Mouse (Mus musculus) layer of hippocampus, postnatal 10 days (tissue): ENCODE measurements around the gene Akap13. TPM values are rescaled to one million over a fixed set of nuclear protein-coding genes. Genes with fewer than 3 reads are reported as not detected.

ENCODE experiments used
- DNase-seq, 2 experiments: peaks; one replicate each; pipeline ENCODE4 v3.0.0; 2021; ENCODE audit warnings: low spot score in 2 of 2
- total RNA-seq, 2 experiments: library from RNA; stranded (reverse); gene quantifications; 2 replicates each; pipeline ENCODE4 v1.2.3; 2021

Gene Akap13
- total RNA-seq, 2 experiments from 2014 or later: 53.5 to 57.1 TPM

GRCm38 (mm10) chr7:75664455-75664854, 209.1 kb downstream of the Akap13 start:
- DNase-seq: no peak

DNA sequence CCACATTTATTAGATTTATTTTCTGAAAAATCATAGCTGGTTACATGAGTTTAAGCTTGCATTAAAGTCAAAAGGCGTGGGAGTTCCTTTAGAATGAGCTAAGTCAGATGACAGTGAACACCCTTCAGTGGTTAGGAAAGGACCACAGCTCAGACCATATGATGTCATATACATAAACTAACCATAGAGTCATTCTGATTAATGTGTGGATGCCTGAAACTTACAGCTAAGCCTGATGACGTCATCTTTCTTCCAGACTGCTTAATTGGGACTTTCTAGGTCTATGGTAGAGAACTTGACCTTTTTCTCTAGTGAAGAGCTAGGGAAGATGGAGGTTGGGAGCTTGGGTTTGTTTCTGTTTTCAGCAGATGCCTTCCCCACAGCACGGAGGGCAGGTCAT, 211.6 kb downstream of the Akap13 start:
- no peak for DNase-seq

DNA sequence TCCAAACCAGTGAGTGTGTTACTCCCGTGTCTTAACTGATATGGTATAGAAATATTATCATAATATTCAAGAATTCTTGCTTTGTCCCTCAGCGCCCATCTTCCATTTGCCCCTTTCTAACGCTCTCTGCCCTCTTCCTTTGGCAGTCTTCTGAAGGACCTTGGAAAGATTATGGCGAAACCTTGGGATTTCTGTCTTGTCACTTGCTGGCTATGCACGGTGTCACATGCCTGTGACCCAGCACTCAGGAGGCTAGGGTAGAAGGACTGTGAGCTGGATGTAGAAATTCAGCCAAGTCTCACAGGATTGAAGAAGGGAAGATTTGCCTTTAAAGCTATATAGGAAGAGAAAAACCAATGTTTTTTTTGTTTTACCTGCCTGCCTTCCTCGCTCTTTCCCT, 212.2 kb downstream of the Akap13 start:
- DNase-seq: no peak

- no peak for DNase-seq
These were observed 213.1 kb downstream of the Akap13 start for GRCm38 (mm10) chr7:75668396-75668795.

GRCm38 (mm10) chr7:75669416-75669815, 214.1 kb downstream of the Akap13 start:
- no peak for DNase-seq

- DNase-seq: no peak
These were observed 224.3 kb downstream of the Akap13 start for GRCm38 (mm10) chr7:75679631-75680030.

- DNase-seq: no peak
These were observed 227.6 kb downstream of the Akap13 start for GRCm38 (mm10) chr7:75682901-75683300.

DNA sequence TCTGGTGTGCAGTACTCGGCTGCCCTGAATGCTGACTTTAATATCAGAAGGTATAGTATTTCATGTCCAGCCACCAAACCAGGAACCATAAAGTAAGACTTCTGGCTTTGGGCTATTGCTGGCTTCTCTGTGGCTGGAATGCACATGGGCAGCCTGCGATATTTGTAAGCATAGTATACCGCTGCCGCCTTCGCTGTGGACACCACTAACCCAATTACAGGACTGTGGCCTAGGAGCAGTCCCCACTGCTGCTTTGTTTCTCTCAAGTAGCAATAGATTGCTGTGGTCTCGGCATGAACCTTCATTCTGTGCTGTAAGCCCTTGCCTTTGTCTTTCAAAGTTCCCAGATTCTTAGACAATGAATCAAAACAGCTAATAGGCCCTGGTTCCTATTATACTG, 228.1 kb downstream of the Akap13 start:
- DNase-seq: no peak

DNA sequence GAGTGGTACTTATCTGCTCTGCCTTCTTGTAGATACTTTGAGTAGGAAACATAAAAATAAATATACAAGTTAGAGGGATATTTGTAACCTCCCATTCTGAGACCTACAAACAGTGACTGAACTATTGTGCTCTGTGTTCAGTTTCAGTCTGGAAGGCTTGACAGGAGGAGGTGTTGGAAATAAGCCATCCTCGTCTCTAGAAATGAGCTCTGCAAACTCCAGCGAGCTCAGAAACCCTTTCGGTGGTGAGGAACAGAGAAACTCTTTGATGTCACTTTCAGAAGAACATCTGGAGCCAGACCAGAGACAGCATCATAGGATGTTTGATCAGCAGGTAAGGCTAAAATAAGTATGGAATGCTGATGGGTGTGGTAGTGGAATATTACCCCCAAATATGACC, 229.6 kb downstream of the Akap13 start:
- no peak for DNase-seq

- DNase-seq: no peak
These were observed 230.9 kb downstream of the Akap13 start for GRCm38 (mm10) chr7:75686046-75686826.

DNA sequence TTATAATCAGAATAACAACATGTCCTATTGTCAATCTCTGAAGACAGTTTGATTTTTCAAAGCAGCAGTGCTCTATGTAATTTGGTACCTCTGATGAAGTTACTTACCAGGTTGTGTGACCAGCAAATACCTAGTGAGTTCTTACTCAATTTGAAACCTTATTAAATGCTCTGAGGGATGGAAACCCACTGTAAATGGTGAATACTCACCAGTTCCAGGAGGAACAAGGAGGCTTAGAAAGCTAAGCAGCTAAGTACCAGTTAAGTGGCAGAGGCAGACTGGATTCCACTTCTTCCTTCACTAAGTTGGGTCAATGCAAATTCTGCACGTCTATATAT, 231.5 kb downstream of the Akap13 start:
- no peak for DNase-seq

DNA sequence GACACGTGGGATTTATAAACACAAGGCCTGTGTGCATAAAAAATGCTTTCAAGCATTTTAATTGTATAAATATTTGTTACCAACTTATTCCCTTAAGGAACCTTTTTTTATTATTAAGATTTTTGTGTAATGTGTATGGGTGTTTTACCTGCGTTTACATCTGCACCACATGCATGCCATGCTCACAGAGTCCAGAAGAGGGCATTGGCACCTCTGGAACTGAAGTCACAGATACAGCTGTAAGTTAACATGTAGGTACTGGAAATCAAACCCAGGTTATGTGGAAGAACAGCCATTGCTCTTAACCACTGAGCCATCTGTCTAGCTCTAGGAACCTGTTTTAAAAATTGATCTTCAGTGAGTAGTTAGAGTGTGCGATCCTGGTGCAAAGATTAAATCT, 232.8 kb downstream of the Akap13 start:
- no peak for DNase-seq

GRCm38 (mm10) chr7:75694777-75695176, 239.4 kb downstream of the Akap13 start:
- DNase-seq: no peak

- DNase-seq: no peak
These were observed 244.5 kb downstream of the Akap13 start for GRCm38 (mm10) chr7:75699836-75700235.

DNA sequence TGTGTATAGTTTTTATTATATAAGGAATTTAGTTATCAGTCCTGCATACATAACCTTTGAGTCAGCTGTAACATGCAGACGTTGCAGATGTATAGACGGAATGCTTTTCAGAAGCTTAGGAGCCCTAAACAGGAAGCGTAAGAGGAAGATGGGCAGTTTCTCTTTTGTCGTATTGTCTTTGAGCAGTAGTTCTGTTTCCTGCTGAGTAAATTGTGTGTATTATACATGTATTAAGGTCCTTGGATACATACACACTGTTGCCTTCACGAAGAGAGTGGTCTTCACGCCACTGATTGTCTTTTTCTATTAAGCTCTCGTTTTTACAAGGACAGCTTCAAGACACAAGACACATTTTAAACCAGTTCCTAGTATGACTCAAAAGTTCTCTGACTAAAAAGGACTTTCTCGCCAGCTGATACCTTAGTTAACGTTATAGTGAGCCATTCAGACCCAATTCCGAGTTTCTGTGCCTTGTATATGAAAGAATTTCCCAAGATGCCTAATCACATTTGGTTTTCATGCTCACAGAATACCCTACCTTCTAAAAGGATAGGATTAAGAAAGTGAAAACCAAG, 245.5 kb downstream of the Akap13 start:
- no peak for DNase-seq

DNA sequence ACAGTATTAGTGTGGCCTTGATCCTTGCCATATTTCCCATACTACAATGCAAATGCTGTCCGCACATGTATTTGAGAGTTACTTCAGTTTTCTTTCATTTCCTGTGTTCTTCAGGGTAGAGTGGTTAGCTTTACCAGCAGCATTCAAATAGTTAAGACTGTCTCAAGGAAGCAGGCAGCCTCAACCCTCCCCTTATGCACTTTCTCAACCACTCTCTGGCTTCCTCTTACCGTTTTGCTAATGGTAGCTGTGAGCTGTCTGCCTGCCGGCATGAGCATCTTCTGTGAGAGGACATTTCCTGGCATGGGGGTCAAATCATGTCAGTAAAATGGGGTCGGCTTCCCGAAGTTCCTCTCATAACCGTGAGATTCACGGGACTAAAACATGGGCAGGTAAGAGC, 246.4 kb downstream of the Akap13 start:
- DNase-seq: no peak

DNA sequence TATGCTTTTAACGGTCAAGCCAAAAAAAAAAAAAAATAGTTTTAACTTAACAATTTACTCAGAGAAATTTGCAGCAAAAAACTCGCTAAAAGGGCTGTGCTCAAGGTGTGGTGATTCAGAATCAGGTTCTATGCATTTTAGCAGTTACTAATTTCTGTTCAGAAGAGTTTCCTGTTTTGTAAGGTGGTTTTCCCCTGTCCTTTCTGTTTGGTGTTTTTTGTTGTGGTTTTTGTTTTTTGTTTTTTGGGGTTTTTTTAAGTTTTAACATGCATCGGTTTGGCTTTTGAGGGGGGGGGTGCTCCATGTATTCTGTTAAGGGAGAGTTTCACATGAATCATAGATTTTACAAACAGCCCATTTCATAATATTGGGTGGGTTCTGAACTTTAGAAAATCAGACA, 247.0 kb downstream of the Akap13 start:
- DNase-seq: no peak

DNA sequence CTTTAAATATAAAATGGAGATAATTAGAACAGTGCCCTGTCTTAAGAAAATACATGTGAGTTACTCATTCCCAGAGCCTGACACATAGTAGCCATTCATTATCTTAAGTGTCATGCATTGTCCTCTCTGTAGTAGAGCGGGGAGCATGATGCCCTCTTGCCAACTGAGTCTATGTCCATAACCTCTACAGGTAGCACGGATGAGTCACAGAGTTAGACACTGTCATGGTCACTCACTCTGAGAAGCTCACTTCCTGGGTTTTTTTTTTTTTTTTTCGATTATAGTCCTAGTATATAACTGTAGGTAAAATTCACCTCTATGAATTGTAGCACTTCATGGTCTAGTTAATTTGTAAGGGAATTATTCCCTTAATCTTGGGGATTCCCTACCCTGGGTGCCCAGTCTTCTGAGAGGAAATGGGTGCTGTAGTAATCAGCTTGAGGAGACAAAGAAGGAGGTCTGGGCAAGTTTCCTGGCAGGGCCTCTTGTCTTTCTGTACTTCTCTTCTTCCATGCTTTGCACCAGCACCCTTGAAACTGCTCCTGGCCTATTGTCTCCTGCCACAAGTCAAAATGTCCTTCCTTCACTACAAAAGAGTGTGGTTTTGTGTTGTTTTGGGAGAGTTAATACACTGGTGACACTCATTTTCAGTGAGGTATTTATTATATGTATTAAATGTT, 247.8 kb downstream of the Akap13 start:
- no peak for DNase-seq

DNA sequence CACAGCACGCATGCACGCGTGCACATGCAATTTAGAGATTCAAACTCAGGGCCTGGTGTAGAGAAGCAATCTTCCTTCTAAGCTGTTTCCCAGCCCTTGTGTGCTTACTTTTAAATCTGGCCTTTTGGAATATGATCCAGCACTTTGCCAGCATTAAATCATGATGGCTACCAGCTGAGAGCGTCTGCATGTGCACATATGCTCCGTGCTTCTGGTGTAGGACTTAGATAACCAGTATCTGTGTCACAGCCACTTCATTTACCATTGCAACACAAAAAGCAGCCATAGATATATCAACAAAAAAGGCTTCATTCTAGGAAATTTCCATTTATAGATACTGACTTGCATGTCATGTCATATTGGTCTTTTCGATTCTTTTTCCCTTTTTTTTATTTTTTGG, 249.5 kb downstream of the Akap13 start:
- no peak for DNase-seq

DNA sequence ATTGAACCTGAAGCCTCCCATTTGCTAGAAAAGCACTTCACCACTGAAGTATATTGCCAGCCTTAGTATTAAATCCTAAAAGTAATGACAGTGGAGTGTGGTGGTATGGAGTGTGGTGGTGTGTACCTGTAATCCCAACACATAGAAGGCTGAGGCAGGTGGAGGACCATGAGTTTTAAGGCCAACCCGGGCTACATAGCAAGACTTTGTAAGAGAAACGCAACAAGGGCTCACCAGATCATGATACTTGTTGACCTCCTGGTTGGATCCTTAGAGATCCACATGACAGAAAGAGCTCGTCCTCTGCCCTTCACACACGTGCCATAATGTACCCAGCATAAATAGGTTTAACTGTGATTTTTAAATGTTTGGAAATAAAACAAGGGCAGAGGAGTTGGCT, 254.6 kb downstream of the Akap13 start:
- DNase-seq: no peak

GRCm38 (mm10) chr7:75710920-75711319, 255.6 kb downstream of the Akap13 start:
- no peak for DNase-seq

DNA sequence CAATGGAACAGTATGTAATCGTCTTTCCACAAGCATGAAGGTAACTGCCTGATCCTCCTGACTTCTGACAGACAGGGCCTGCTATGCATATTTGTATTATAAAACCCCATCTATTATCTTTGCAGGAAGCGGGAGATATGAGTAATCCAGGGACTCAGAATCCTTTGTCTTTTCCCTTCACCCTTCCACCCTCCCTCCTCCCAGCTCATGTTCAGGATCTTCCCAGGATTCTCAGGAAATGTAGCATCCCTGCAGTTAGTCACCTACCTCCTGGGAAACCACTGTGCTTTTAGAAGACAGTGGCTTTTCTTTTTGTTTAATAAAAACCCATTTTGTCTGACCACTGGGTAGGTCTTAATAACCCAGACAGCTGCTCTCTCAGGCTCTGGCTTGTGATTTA, 256.1 kb downstream of the Akap13 start:
- DNase-seq: no peak

GRCm38 (mm10) chr7:75712808-75713207, 257.5 kb downstream of the Akap13 start:
- DNase-seq: no peak
